Mouse (Mus musculus): ENCODE measurements around the gene Pilrb1. TPM values are rescaled to one million over a fixed set of nuclear protein-coding genes. Genes with fewer than 3 reads are reported as not detected.
"Not testable (repeated sequence)": the region's sequence is repeated elsewhere in the genome, so short reads cannot be mapped to it uniquely, and the experiment has no call there.

The Pilrb1 gene
- total RNA-seq (2014; rRNA removed): not detected in 2 replicates
- polyA plus RNA-seq (2015; fragmentation: Nextera tagmentation; extraction: Ambion mirVana): not detected in 2 replicates

- H3K36me3 ChIP-seq (ENCODE audit: insufficient read depth, low read length); DNase-seq (ENCODE audit: low spot score); H3K27me3 ChIP-seq (ENCODE audit: insufficient read depth, low read length); ATAC-seq; H3K4me3 ChIP-seq (ENCODE audit: low read length); H3K9ac ChIP-seq (replicated peaks; ENCODE audit: low read length); H3K4me2 ChIP-seq (ENCODE audit: low read depth, low read length); H3K4me1 ChIP-seq (ENCODE audit: insufficient read depth, low read length); H3K27ac ChIP-seq; H3K9me3 ChIP-seq (ENCODE audit: low read length): not testable (repeated sequence)
- 73% methylated on average over 2 of the region's 2 CpGs for WGBS
Measured at GRCm38 (mm10) chr5:137857960-137858710, at the start of gene Pilrb1. Pilrb1 (minus strand) TSS chr5:137858106.

GRCm38 (mm10) chr5:137897812-137898211 is 39.9 kb upstream of the Pilrb1 start:
- H3K4me1 ChIP-seq (ENCODE audit: insufficient read depth, low read length): no peaks in the 10 kb centered on the region
- DNase-seq (ENCODE audit: low spot score) (no peak), ATAC-seq (no peak)
- no peak overlapping the region for H3K4me2 ChIP-seq (ENCODE audit: low read depth, low read length)
- H3K27me3 ChIP-seq (ENCODE audit: insufficient read depth, low read length): no peaks in the 10 kb centered on the region
- 80% methylated on average over 1 of the region's 1 CpGs for WGBS
- H3K36me3 ChIP-seq (ENCODE audit: insufficient read depth, low read length): no peaks in the 10 kb centered on the region
- no peaks in the 10 kb centered on the region for H3K9me3 ChIP-seq (ENCODE audit: low read length)
- no peak overlapping the region for H3K4me3 ChIP-seq (ENCODE audit: low read length)
- no peak overlapping the region for H3K27ac ChIP-seq
- no peak for TF ChIP-seq CTCF (IDR thresholded peaks at IDR 0.05; ENCODE audit: low read depth)
- H3K9ac ChIP-seq (replicated peaks; ENCODE audit: low read length): no peak overlapping the region

- H3K4me1 ChIP-seq (ENCODE audit: insufficient read depth, low read length): no peaks in the 10 kb centered on the region
- 51% methylated on average over 1 of the region's 1 CpGs for WGBS
Measured at GRCm38 (mm10) chr5:137892954-137893353, 35.0 kb upstream of the Pilrb1 start.

GRCm38 (mm10) chr5:137887666-137888065 is 29.8 kb upstream of the Pilrb1 start:
- Histone ChIP-seq H3K4me2 (ENCODE audit: low read depth, low read length) (no peak overlapping the region), H3K4me1 (ENCODE audit: insufficient read depth, low read length) (no peaks in the 10 kb centered on the region), H3K27me3 (ENCODE audit: insufficient read depth, low read length) (no peaks in the 10 kb centered on the region), H3K27ac (no peak overlapping the region), H3K4me3 (ENCODE audit: low read length) (no peak overlapping the region), H3K9ac (replicated peaks; ENCODE audit: low read length) (no peak overlapping the region), H3K36me3 (ENCODE audit: insufficient read depth, low read length) (no peaks in the 10 kb centered on the region), H3K9me3 (ENCODE audit: low read length) (no peaks in the 10 kb centered on the region)
- DNase-seq (ENCODE audit: low spot score) (no peak), ATAC-seq (no peak)
- WGBS: 94% methylated on average over 1 of the region's 1 CpGs
- TF ChIP-seq CTCF (IDR thresholded peaks at IDR 0.05; ENCODE audit: low read depth): no peak

More at GRCm38 (mm10) chr5:137892954-137893353, 35.0 kb upstream of the Pilrb1 start:
- peak; percentile 40 for TF ChIP-seq CTCF (IDR thresholded peaks at IDR 0.05; ENCODE audit: low read depth)
- H3K9me3 ChIP-seq (ENCODE audit: low read length): no peaks in the 10 kb centered on the region
- ATAC-seq: no peak
- no peak for DNase-seq (ENCODE audit: low spot score)
- H3K36me3 ChIP-seq (ENCODE audit: insufficient read depth, low read length): no peaks in the 10 kb centered on the region
- H3K4me2 ChIP-seq (ENCODE audit: low read depth, low read length): no peak overlapping the region
- no peak overlapping the region for H3K27ac ChIP-seq
- H3K9ac ChIP-seq (replicated peaks; ENCODE audit: low read length): no peak overlapping the region
- no peaks in the 10 kb centered on the region for H3K27me3 ChIP-seq (ENCODE audit: insufficient read depth, low read length)
- no peak overlapping the region for H3K4me3 ChIP-seq (ENCODE audit: low read length)

- Histone ChIP-seq H3K9me3 (ENCODE audit: low read length) (no peaks in the 10 kb centered on the region), H3K4me2 (ENCODE audit: low read depth, low read length) (no peak overlapping the region), H3K36me3 (ENCODE audit: insufficient read depth, low read length) (no peaks in the 10 kb centered on the region), H3K9ac (replicated peaks; ENCODE audit: low read length) (no peak overlapping the region), H3K4me3 (ENCODE audit: low read length) (no peak overlapping the region), H3K27ac (no peak overlapping the region), H3K4me1 (ENCODE audit: insufficient read depth, low read length) (no peaks in the 10 kb centered on the region), H3K27me3 (ENCODE audit: insufficient read depth, low read length) (no peaks in the 10 kb centered on the region)
- DNase-seq (ENCODE audit: low spot score) (peak; percentile 77), ATAC-seq (no peak)
- WGBS: 9% methylated on average over 2 of the region's 2 CpGs
- peak; percentile 71 for TF ChIP-seq CTCF (IDR thresholded peaks at IDR 0.05; ENCODE audit: low read depth)
Measured at GRCm38 (mm10) chr5:137885894-137886293, 28.0 kb upstream of the Pilrb1 start.

- Histone ChIP-seq H3K4me1 (ENCODE audit: insufficient read depth, low read length) (no peaks in the 10 kb centered on the region), H3K36me3 (ENCODE audit: insufficient read depth, low read length) (no peaks in the 10 kb centered on the region), H3K9me3 (ENCODE audit: low read length) (no peaks in the 10 kb centered on the region), H3K9ac (replicated peaks; ENCODE audit: low read length) (no peak overlapping the region), H3K4me3 (ENCODE audit: low read length) (no peak overlapping the region), H3K27me3 (ENCODE audit: insufficient read depth, low read length) (no peaks in the 10 kb centered on the region), H3K27ac (no peak overlapping the region), H3K4me2 (ENCODE audit: low read depth, low read length) (no peak overlapping the region)
- TF ChIP-seq CTCF (IDR thresholded peaks at IDR 0.05; ENCODE audit: low read depth): no peak
- 83% methylated on average over 3 of the region's 3 CpGs for WGBS
- DNase-seq (ENCODE audit: low spot score) (no peak), ATAC-seq (no peak)
Measured at GRCm38 (mm10) chr5:137883345-137883744, 25.4 kb upstream of the Pilrb1 start.

- Histone ChIP-seq H3K9me3 (ENCODE audit: low read length) (no peaks in the 10 kb centered on the region), H3K9ac (replicated peaks; ENCODE audit: low read length) (no peak overlapping the region), H3K27ac (no peak overlapping the region), H3K4me1 (ENCODE audit: insufficient read depth, low read length) (no peaks in the 10 kb centered on the region), H3K36me3 (ENCODE audit: insufficient read depth, low read length) (no peaks in the 10 kb centered on the region), H3K4me2 (ENCODE audit: low read depth, low read length) (no peak overlapping the region), H3K4me3 (ENCODE audit: low read length) (no peak overlapping the region), H3K27me3 (ENCODE audit: insufficient read depth, low read length) (no peaks in the 10 kb centered on the region)
- ATAC-seq: no peak
- DNase-seq (ENCODE audit: low spot score): no peak
- no peak for TF ChIP-seq CTCF (IDR thresholded peaks at IDR 0.05; ENCODE audit: low read depth)
- WGBS: 84% methylated on average over 4 of the region's 4 CpGs
Measured at GRCm38 (mm10) chr5:137882922-137883321, 25.0 kb upstream of the Pilrb1 start.
